Mouse (Mus musculus): ENCODE results near the gene Rhoq. TPM values are rescaled to one million over a fixed set of nuclear protein-coding genes. Genes with fewer than 3 reads are reported as not detected.

The Rhoq gene
- polyA plus RNA-seq (2012; rRNA removed), result 48.6 and 68.2 TPM in 2 replicates

- DNase-seq (ENCODE audit: low read depth), result no peak
Observed at GRCm38 (mm10) chr17:86962894-86963585, at the start of gene Rhoq. Gene Rhoq, plus strand, starts transcription at chr17:86963082.

- no peak for DNase-seq (ENCODE audit: low read depth)
Observed at GRCm38 (mm10) chr17:86915540-86915939, 47.3 kb upstream of the Rhoq start.

GRCm38 (mm10) chr17:86917048-86917447, 45.8 kb upstream of the Rhoq start, which contains the start of gene Tmem247:
Gene Tmem247, plus strand, starts transcription at chr17:86917348.
- DNase-seq (ENCODE audit: low read depth), result no peak

- no peak for DNase-seq (ENCODE audit: low read depth)
Observed at GRCm38 (mm10) chr17:86918786-86919185, 44.1 kb upstream of the Rhoq start.

GRCm38 (mm10) chr17:86919729-86920128, 43.2 kb upstream of the Rhoq start:
- DNase-seq (ENCODE audit: low read depth), result no peak

GRCm38 (mm10) chr17:86924679-86925078, 38.2 kb upstream of the Rhoq start:
- no peak for DNase-seq (ENCODE audit: low read depth)

- no peak for DNase-seq (ENCODE audit: low read depth)
Observed at GRCm38 (mm10) chr17:86926836-86927235, 36.0 kb upstream of the Rhoq start.

GRCm38 (mm10) chr17:86929355-86929754, 33.5 kb upstream of the Rhoq start:
- DNase-seq (ENCODE audit: low read depth), result no peak

- no peak for DNase-seq (ENCODE audit: low read depth)
Observed at GRCm38 (mm10) chr17:86929981-86930380, 32.9 kb upstream of the Rhoq start.

GRCm38 (mm10) chr17:86932896-86933295, 30.0 kb upstream of the Rhoq start:
- no peak for DNase-seq (ENCODE audit: low read depth)

GRCm38 (mm10) chr17:86937064-86937463, 25.8 kb upstream of the Rhoq start:
- no peak for DNase-seq (ENCODE audit: low read depth)

GRCm38 (mm10) chr17:86937497-86938155, 25.3 kb upstream of the Rhoq start:
- no peak for DNase-seq (ENCODE audit: low read depth)

- no peak for DNase-seq (ENCODE audit: low read depth)
Observed at GRCm38 (mm10) chr17:86938683-86939082, 24.2 kb upstream of the Rhoq start.

- no peak for DNase-seq (ENCODE audit: low read depth)
Observed at GRCm38 (mm10) chr17:86942112-86942511, 20.8 kb upstream of the Rhoq start.

- DNase-seq (ENCODE audit: low read depth), result no peak
Observed at GRCm38 (mm10) chr17:86943158-86943557, 19.7 kb upstream of the Rhoq start.

- no peak for DNase-seq (ENCODE audit: low read depth)
Observed at GRCm38 (mm10) chr17:86946078-86946477, 16.8 kb upstream of the Rhoq start.

- DNase-seq (ENCODE audit: low read depth), result no peak
Observed at GRCm38 (mm10) chr17:86947840-86948796, 14.8 kb upstream of the Rhoq start, which contains the start of gene Atp6v1e2. Gene Atp6v1e2, minus strand, starts transcription at chr17:86947897.

- DNase-seq (ENCODE audit: low read depth), result no peak
Observed at GRCm38 (mm10) chr17:86948801-86949200, 14.1 kb upstream of the Rhoq start.

GRCm38 (mm10) chr17:86957239-86957638, 5.6 kb upstream of the Rhoq start:
- DNase-seq (ENCODE audit: low read depth), result no peak

- no peak for DNase-seq (ENCODE audit: low read depth)
Observed at GRCm38 (mm10) chr17:86957968-86958367, 4.9 kb upstream of the Rhoq start.

- no peak for DNase-seq (ENCODE audit: low read depth)
Observed at GRCm38 (mm10) chr17:86961301-86961841, 1.5 kb upstream of the Rhoq start.
